Mouse (Mus musculus) bone marrow, adult 2 months (tissue): Measurements from ENCODE around the gene Zim1. TPM values are rescaled to one million over a fixed set of nuclear protein-coding genes. Genes with fewer than 3 reads are reported as not detected.

Experiments used
- H3K27ac ChIP-seq: fragments of 200-500 bp; 2 replicates; pipeline ENCODE4 v1.5.1; 2012; ENCODE audit warnings: low read depth, mild to moderate bottlenecking, control low read depth, inconsistent platforms, low read length; ENCODE audit not compliant: control insufficient read depth, poor library complexity, insufficient read depth
- H3K4me1 ChIP-seq: fragments of 200-500 bp; 2 replicates; pipeline ENCODE4 v1.6.1; 2011; ENCODE audit warnings: low read length; ENCODE audit not compliant: control insufficient read depth, insufficient read depth
- H3K4me3 ChIP-seq: fragments of 200-500 bp; replicated peaks from 2 replicates; pipeline ENCODE3; 2011; ENCODE audit warnings: mild to moderate bottlenecking, low read depth, low read length, control low read depth; ENCODE audit not compliant: control insufficient read depth
- CTCF ChIP-seq: fragments of 200-500 bp; IDR thresholded peaks from 2 replicates; pipeline ENCODE4 v1.5.1; 2011; ENCODE audit warnings: low read length, control low read depth; ENCODE audit not compliant: control insufficient read depth, insufficient read depth
- POLR2A ChIP-seq: fragments of 200-500 bp; IDR thresholded peaks from 2 replicates; pipeline ENCODE4 v1.6.1; 2011; ENCODE audit warnings: low read depth, mild to moderate bottlenecking, control low read depth, low read length, borderline replicate concordance; ENCODE audit not compliant: control insufficient read depth
- WGBS: fragments of 180-500 bp; shearing (Covaris S2); methylation state at CpG from one replicate; pipeline ENCODE4 v1.1.7; 2018; 5-methylcytosine and 5-hydroxymethylcytosine counted together
- polyA plus RNA-seq: library from polyadenylated mRNA; stranded (reverse); fragments of >200 nt; gene quantifications from 2 replicates; pipeline ENCODE4 v1.2.4, GENCODE M21; 2011; ENCODE audit warnings: low replicate concordance; ENCODE audit not compliant: missing spikeins, insufficient read depth, insufficient read length

Zim1 gene
- polyA plus RNA-seq, 1 experiment, result 0.40 TPM

DNA sequence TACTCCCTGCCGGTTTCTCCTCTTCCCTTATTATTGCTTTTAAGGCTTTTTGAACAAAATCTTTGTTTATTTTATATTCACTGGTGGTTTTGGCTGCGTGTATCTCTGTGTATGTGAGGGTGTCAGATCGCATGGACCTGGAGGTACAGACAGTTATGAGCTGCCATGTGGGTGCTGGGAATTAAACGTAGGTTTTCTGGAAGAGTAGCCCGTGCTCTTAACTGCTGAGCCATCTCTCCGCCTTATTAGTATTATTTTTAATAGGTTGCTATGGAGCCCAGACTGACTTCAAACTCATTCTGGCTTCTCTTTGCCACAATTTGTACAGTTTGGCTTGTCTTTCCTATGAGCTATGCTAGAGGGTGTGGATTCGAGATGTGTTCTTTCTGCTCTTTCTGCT, 32.8 kb downstream of the Zim1 start:
- no peak overlapping the region for H3K27ac ChIP-seq
- 75% methylated on average over 7 of the region's 7 CpGs for WGBS
- TF ChIP-seq POLR2A (no peak), CTCF (no peak)
- no peaks in the 10 kb centered on the region for H3K4me1 ChIP-seq
- no peak overlapping the region for H3K4me3 ChIP-seq

DNA sequence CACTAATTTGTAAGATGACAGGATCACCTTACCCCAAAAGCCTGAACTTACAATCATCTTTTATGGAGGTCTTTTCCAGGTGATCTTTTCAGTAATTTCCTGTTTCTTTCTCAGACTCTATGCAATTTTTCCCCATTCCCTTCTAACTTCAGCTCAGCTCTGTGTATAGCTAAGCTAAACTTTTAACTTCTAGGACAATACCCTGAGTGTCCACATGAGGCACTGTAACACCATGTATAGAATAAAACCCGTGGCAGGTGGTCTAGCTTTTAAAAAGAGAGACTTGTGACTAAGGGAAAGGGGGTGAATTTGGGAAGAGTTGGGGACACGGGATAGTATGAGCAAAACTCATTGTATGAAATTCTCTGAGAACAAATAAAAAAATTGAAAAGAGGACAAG, 36.6 kb downstream of the Zim1 start:
- TF ChIP-seq CTCF, result no peak
- no peak for TF ChIP-seq POLR2A
- WGBS, result 21% methylated on average over 2 of the region's 2 CpGs
- Histone ChIP-seq H3K4me3 (no peak overlapping the region), H3K27ac (no peak overlapping the region), H3K4me1 (no peaks in the 10 kb centered on the region)

DNA sequence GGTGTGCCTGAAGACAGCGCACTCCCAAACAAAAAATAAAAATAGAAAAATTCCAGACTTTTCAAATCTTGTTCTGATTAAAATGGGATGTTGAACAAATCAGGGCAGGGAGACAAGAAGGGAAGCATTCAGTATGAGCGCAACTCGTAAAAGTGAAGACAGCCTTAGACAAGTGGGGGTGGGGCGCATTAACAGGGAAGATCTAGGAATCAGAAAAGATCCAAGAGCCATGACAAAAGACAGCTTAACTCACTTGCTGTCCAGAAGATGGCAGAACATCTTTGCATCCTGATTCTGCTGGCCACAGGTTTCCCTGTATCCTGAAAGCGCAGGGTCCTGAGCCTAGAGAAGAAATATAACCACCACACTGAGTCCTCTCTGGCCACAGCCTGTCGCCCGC, 37.6 kb downstream of the Zim1 start:
- Histone ChIP-seq H3K4me1 (no peaks in the 10 kb centered on the region), H3K27ac (no peak overlapping the region), H3K4me3 (no peak overlapping the region)
- WGBS, result 81% methylated on average over 7 of the region's 7 CpGs
- TF ChIP-seq CTCF, result no peak
- no peak for TF ChIP-seq POLR2A

DNA sequence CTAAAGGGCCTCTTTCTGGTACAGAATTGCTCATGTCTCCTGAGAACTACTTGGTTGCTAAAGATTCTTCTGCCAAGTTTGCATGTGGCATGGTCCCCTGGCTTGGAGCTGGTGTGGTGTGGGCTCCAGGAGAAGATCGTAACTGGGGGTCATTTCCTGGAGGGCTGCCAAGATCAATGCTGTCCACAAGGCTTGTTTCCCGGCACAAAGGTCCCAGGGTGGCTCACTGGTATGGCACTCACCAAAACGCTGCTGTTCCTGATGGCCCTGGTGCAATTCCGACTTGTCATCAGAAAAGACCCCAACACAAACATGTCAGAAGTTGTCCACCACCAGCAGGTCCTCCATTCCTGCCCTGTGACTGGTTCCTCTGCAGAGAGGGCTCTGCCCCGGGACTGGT, 44.1 kb downstream of the Zim1 start:
- Histone ChIP-seq H3K4me3 (no peak overlapping the region), H3K27ac (no peak overlapping the region), H3K4me1 (no peaks in the 10 kb centered on the region)
- WGBS, result 62% methylated on average over 5 of the region's 5 CpGs
- TF ChIP-seq POLR2A (no peak), CTCF (no peak)

DNA sequence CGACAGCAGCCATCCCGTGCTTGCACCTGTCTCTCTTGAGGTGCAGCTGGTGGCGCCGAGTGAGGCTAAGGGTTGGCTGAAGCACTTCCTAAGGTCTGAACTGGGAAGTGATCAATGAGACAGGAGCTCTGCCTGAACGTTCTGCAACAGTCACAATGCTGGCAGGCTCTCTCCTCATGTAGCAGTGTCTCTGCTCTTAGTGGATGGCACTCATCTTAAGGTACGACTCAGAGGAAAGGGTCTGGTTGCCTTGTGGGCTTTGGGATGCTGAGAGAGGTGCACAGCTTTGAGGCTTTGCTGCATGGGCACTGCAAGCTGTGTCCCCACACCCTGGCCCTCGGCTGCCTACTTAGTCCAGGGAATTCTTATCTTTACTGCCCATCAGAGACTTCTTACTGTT, 45.0 kb downstream of the Zim1 start:
- Histone ChIP-seq H3K4me1 (no peaks in the 10 kb centered on the region), H3K27ac (no peak overlapping the region), H3K4me3 (no peak overlapping the region)
- TF ChIP-seq POLR2A (no peak), CTCF (no peak)
- whole genome bisulfite sequencing, result 65% methylated on average over 7 of the region's 7 CpGs

DNA sequence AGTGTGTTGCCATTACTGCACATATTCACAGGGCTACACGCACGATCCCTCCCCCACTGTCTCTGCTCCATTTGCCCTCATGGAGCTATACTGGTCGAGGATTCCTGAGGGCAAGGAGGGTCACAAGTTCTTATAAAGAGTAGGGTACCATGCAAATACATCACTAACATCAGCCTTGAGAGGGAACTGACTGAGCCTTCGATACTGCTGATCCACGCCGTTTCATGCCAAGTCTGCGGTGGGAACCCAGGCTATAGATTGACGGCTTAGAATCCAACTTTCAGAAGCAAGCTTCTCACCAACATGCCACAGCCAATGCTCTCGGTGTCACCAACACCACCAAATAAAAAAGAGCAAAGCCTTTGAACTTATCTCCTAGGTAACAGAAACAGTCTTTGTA, 45.7 kb downstream of the Zim1 start:
- WGBS, result 83% methylated on average over 9 of the region's 9 CpGs
- no peak for TF ChIP-seq POLR2A
- no peak for TF ChIP-seq CTCF
- Histone ChIP-seq H3K27ac (no peak overlapping the region), H3K4me3 (no peak overlapping the region), H3K4me1 (no peaks in the 10 kb centered on the region)

DNA sequence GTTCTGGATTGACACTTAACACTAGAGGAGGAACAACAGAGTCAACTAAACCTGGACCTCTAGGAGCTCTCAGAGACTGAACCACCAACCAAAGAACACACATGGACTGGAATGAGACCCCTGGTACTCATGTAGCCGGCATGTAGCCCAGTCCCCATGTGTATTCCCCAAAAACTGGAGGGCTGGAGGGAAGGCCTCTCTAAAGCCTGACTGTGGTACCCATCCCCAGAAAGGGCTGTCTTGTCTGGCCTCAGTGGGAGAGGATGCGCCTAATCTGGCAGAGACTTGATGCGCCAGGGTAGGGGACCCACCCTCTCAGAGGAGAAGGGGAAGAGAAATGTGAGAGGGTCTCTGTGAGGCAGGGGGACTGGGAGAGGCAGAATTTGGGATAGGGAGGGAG, 50.4 kb downstream of the Zim1 start:
- Histone ChIP-seq H3K27ac (no peak overlapping the region), H3K4me3 (no peak overlapping the region), H3K4me1 (no peaks in the 10 kb centered on the region)
- 85% methylated on average over 3 of the region's 3 CpGs for WGBS
- TF ChIP-seq POLR2A (no peak), CTCF (no peak)

DNA sequence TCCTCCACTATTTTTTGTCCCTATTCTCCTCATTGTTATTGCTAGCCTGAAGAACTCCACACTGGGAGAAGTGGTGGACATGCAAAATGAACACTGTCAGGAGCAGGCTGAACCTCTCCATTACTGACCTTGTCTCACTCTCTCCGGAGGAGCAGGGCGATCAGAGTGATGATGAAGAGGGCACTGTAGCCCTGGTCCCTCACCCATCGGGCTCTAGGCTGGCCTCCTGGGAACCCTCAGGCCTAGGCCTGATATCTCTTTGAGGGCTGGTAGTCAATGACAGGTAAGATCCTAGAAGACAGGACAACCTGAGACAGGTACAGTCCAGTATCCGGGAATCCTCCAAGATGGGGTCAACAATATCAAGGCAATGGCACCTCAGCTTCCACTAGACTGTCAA, 58.2 kb downstream of the Zim1 start:
- Histone ChIP-seq H3K27ac (no peak overlapping the region), H3K4me1 (no peaks in the 10 kb centered on the region), H3K4me3 (no peak overlapping the region)
- WGBS, result 85% methylated on average over 4 of the region's 4 CpGs
- no peak for TF ChIP-seq CTCF
- no peak for TF ChIP-seq POLR2A

DNA sequence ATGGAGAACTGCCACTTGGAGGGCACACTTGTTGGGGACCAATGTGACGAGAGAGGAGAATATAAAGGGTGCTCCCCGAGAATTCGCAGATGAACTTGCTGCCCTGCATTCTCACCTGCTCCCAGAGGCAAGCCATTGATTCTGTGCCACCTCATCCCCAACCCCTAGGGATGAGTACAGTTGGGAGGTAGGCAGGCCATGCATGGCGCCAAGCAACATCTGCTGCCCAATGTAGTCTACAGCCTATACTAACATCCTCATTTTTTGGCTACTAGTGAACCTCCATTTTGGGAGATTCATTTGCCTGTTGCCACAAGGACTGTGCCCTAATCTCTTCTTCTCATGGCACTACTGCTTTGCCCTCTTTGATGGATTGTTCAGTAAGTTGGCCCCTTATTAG, 59.5 kb downstream of the Zim1 start:
- TF ChIP-seq CTCF (no peak), POLR2A (no peak)
- Histone ChIP-seq H3K27ac (no peak overlapping the region), H3K4me1 (no peaks in the 10 kb centered on the region), H3K4me3 (no peak overlapping the region)
- WGBS, result 73% methylated on average over 4 of the region's 4 CpGs

DNA sequence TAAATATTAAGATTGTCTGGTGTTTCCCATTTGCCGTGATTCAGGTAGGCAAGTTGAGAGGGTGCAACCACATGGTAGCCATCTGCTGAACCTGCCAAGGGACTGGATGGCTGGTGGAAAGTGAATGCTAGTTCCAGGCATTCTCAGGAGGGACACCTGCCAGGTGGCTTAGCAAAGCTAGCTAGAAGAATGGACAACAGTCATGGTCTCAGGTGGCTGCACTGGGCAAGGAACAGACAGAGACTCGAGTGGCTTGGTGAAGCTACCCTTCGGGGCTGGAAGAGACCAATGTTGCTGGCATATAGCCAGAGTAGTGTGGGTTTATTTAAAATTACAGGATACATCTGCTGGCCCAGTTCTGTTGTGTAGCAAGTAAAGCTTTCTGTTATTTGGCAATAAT, 60.4 kb downstream of the Zim1 start:
- Histone ChIP-seq H3K4me1 (no peaks in the 10 kb centered on the region), H3K4me3 (no peak overlapping the region), H3K27ac (no peak overlapping the region)
- no peak for TF ChIP-seq CTCF
- TF ChIP-seq POLR2A, result no peak
- WGBS, result 63% methylated on average over 3 of the region's 3 CpGs

Other genes starting within 250 kb of the Zim1 start
- gene Olfr1336, start 240.3 kb downstream of the Zim1 start, polyA plus RNA-seq, result 0.14 TPM in 1 of 2 replicates, not detected in the other
- 0.27 TPM in 1 of 2 replicates, not detected in the other for gene Olfr1346, start 229.3 kb downstream of the Zim1 start, polyA plus RNA-seq
- gene Olfr5, start 209.5 kb downstream of the Zim1 start, polyA plus RNA-seq, result not detected in 2 replicates
- gene Olfr1347, start 196.7 kb downstream of the Zim1 start, polyA plus RNA-seq, result not detected in 2 replicates
- not detected in 2 replicates for gene Olfr1348, start 187.7 kb downstream of the Zim1 start, polyA plus RNA-seq
- not detected in 2 replicates for gene Olfr1349, start 173.5 kb downstream of the Zim1 start, polyA plus RNA-seq
- gene Olfr1350, start 131.6 kb downstream of the Zim1 start, polyA plus RNA-seq, result not detected in 2 replicates
- 0.22 and 4.1 TPM in 2 replicates for gene Peg3, start 34.0 kb upstream of the Zim1 start, polyA plus RNA-seq
- gene Usp29, start 34.1 kb upstream of the Zim1 start, polyA plus RNA-seq, result not detected in 2 replicates